Mouse (Mus musculus): ENCODE data around the gene Sgca.

Gene Sgca

GRCm38 (mm10) chr11:94944295-94944694 lies 31.8 kb downstream of the Sgca start:
- no peak for DNase-seq (ENCODE audit: low spot score in 2 of 2)

DNA sequence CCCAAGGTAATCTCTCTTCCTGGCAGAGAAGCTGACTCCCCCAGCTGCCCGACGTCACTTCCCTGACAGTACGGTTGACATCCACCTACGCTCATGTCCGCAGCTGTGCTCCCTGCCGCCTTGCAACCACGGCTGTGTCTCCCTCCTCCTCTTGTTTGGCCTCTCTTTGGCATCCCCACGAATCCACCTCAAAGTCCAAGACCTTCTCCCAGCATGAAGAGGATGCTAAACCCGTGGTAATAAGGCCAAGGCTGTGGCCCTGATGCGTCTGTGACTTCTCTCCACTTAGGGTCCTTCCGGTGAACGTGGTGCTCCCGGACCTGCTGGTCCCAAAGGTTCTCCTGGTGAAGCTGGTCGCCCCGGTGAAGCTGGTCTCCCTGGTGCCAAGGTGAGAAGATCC lies 33.1 kb downstream of the Sgca start:
- DNase-seq (ENCODE audit: low spot score in 2 of 2): no peak

- DNase-seq (ENCODE audit: low spot score in 2 of 2): no peak
Measured at GRCm38 (mm10) chr11:94942282-94943023, 33.7 kb downstream of the Sgca start.

GRCm38 (mm10) chr11:94941776-94942175 lies 34.4 kb downstream of the Sgca start:
- no peak for DNase-seq (ENCODE audit: low spot score in 2 of 2)

DNA sequence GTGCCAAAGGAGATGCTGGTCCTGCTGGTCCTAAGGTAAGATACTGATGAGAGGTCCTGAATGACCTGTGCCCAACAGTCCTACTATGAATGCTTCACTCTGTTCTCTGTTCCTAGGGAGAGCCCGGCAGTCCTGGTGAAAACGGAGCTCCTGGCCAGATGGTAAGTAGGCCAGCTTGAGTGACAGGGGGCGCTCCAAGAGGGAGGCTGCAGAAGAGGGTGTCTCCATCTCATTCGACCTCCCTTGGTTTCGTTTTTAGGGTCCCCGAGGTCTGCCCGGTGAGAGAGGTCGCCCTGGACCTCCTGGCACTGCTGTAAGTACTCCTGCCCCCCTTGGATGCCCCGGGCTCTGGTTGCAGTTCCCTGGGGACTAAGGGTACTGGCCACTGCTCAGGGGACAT lies 35.0 kb downstream of the Sgca start:
- DNase-seq (ENCODE audit: low spot score in 2 of 2): no peak

GRCm38 (mm10) chr11:94939280-94939679 lies 36.8 kb downstream of the Sgca start:
- peak; percentile 57 to 66 for DNase-seq (ENCODE audit: low spot score in 2 of 2)

GRCm38 (mm10) chr11:94938296-94938695 lies 37.8 kb downstream of the Sgca start:
- DNase-seq (ENCODE audit: low spot score in 2 of 2): no peak

- no peak for DNase-seq (ENCODE audit: low spot score in 2 of 2)
Measured at GRCm38 (mm10) chr11:94937787-94938186, 38.3 kb downstream of the Sgca start.

GRCm38 (mm10) chr11:94937335-94937781 lies 38.8 kb downstream of the Sgca start:
- peak; percentile 27 to 41 for DNase-seq (ENCODE audit: low spot score in 2 of 2)

DNA sequence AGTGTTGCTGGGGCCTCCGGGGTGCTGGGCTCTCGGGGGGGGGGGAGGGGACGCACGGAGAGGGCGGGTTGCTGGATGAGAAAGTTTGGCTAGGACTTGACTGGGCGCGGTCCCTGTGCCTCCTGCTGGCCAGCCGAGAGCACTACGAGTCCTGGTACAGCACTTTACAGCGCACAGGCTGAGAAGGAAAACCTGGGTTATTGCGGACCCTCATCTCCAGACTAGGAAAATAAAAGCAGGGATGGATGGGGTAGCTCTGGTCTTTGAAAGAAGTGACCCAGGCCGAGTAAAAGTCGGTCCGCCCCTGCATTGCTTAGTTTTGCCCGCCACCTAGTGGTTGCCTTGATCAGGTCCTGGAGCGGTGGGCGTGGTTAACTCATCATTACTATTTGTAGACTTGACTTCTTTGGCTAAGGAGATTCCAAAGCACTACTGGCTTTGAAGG lies 39.3 kb downstream of the Sgca start:
- DNase-seq (ENCODE audit: low spot score in 2 of 2): peak; percentile 79 to 84

GRCm38 (mm10) chr11:94936045-94936444 lies 40.1 kb downstream of the Sgca start, which contains the start of gene Col1a1:
Gene Col1a1 (plus strand): TSS chr11:94936224.
- no peak for DNase-seq (ENCODE audit: low spot score in 2 of 2)

- no peak for DNase-seq (ENCODE audit: low spot score in 2 of 2)
Measured at GRCm38 (mm10) chr11:94934526-94934925, 41.6 kb downstream of the Sgca start.

DNA sequence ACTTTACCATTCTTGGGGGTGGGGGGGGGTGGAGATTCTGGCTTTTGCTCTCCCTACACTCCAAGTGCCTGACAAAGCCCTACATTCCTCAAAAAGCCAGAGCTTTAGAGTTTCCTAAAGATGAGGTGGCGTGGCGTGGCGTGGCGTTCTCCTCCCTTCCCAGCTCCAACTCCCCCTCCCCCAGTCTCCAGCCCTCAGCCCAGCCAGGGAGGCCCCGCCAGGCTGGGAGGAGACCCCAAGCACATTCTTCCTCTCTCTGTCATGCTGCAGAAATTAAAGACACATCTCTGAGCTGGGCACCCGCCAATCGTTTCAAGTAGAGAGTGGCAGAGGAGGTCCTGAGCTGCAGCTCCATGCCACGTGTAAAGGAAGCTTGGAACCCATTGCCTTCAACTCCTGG lies 42.5 kb downstream of the Sgca start:
- no peak for DNase-seq (ENCODE audit: low spot score in 2 of 2)

- DNase-seq (ENCODE audit: low spot score in 2 of 2): no peak
Measured at GRCm38 (mm10) chr11:94930151-94930550, 46.0 kb downstream of the Sgca start.

DNA sequence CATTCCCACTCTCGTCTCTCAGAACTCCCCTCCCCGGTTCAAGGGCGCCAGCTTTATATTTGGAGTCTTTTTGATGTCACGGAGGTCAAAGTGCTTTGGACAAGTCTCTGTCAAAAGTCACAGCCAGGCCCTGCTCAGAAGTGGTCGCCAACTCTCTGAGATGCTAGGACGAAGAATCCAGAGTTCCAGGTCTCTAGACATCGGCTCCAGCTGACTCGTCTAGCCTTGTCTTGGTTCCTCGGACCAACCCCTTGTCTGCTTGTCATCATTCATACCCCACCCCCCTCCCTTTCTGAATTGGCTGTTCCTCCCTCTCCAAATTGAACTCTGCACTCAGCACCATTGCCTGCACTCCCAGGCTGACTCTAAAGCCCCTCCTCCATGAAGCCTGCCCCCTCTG lies 46.5 kb downstream of the Sgca start:
- no peak for DNase-seq (ENCODE audit: low spot score in 2 of 2)

GRCm38 (mm10) chr11:94928820-94929219 lies 47.3 kb downstream of the Sgca start:
- no peak for DNase-seq (ENCODE audit: low spot score in 2 of 2)

DNA sequence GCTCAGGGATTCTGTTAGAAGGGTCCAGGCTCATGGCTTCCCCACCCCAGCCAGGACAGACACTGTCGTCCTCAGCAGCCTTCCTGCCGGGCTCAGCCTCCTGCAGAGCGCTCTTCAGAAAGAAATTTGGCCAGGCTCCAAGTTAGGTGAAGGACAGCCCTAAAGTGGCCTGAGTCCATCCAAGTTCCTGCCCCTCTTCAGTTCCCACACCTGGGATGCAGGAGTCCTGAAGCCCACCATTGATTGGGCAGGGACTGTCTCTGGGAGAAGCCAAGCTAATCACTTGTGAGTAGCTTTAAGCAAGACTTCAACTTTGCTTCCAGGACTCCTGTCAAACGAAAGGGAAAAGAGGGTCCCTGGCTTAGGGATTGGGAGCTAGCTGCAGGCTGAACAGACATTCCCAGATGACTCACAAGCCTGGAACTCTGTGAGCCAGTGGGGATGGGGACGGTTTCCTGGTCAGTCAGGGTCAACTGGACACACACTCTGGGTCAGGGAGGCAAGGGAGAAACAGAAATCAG lies 48.3 kb downstream of the Sgca start:
- no peak for DNase-seq (ENCODE audit: low spot score in 2 of 2)

GRCm38 (mm10) chr11:94926431-94926830 lies 49.7 kb downstream of the Sgca start:
- no peak for DNase-seq (ENCODE audit: low spot score in 2 of 2)

- no peak for DNase-seq (ENCODE audit: low spot score in 2 of 2)
Measured at GRCm38 (mm10) chr11:94924977-94925376, 51.1 kb downstream of the Sgca start.

DNA sequence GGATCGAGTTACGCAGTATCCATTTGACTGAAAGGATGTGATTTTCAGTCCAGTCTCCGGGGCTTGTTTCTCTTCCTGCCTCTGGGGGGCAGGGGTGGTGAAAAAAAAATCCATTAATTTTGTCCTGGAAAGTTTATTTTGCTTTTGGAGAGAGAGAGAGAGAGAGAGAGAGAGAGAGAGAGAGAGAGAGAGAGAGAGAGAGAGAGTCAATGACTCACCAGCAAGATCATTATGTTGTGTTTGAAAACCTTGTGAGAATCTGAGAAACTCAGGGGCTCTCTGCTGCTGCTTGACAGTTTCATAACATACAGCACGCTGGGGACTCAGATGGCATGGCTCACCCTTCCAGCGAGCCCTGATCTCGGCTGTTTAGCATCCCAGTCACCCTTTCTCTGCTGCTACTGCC lies 55.1 kb downstream of the Sgca start:
- DNase-seq (ENCODE audit: low spot score in 2 of 2): no peak

DNA sequence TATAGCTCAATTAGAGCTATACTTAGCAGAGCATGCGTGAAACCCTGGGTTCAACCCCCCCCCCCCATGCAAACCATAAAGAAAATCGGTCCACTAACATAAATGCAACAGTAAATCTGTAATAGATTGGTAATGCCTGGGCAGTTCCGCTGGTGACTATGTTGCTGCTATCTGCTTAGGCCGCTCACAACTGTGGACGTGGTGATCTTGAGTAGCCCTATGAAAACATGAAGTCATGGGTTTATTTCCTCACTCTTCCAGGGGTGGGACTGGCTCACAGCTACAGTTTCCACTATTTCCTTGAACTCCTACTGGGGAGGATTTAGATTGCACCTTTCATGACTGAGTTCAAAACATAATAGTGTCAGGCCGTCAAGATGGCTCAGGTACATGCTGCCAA lies 58.4 kb downstream of the Sgca start:
- DNase-seq (ENCODE audit: low spot score in 2 of 2): no peak

GRCm38 (mm10) chr11:94916477-94916876 lies 59.6 kb downstream of the Sgca start:
- DNase-seq (ENCODE audit: low spot score in 2 of 2): no peak

DNA sequence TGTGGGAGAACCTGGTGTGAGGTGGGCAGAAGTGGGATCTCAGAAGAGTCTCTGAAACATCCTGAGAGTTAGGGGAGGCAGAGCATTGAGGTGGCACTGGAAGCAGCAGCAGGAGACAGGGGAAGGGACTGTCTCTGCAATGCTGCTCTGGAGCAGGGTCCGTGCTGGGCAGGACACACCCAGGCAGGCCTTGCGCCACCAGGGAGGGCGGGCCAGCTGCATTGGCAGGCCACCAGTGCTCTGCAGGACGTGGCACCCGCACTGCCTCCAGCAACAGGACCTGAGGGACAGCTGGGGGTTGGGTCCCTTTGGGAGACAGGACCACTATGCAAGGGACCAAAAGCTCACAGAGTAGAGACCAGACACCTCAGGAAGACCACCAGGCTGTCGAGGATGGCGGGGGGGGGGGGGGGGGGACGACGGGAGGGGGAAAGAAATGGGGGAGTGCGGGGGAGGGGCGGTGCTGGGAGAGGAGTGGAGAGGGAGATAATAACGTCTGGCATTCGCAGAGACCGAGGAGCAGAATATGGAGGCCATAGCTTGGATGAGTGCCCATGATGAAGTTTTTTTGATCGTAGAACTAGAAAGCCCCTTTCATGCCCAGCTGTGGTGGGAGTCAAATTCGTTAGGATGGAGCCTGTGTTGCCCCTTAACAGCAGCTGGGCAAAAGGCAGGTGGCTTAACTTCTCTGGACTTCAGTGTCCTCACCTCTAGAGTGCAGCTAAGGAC lies 60.3 kb downstream of the Sgca start:
- no peak for DNase-seq (ENCODE audit: low spot score in 2 of 2)

Data from frontal cortex, postnatal 25 days (tissue).